Mouse (Mus musculus): ENCODE measurements around the gene Slc13a5. TPM values are rescaled to one million over a fixed set of nuclear protein-coding genes. Genes with fewer than 3 reads are reported as not detected.

Gene Slc13a5
- total RNA-seq, 4 experiments from 2014 or later: 6.2 to 9.8 (median 7.9) TPM

- no peak for DNase-seq (ENCODE audit: low spot score in 2 of 2)
These were observed 60.5 kb downstream of the Slc13a5 start, which contains the start of gene Gm43951 for GRCm38 (mm10) chr11:72206341-72207203. Gm43951 (minus strand) TSS chr11:72206840.

- no peak for DNase-seq (ENCODE audit: low spot score in 2 of 2)
These were observed 61.8 kb downstream of the Slc13a5 start for GRCm38 (mm10) chr11:72205256-72205655.

GRCm38 (mm10) chr11:72203440-72203839 lies 63.6 kb downstream of the Slc13a5 start:
- no peak for DNase-seq (ENCODE audit: low spot score in 2 of 2)

GRCm38 (mm10) chr11:72196506-72196905 lies 70.5 kb downstream of the Slc13a5 start:
- DNase-seq (ENCODE audit: low spot score in 2 of 2): no peak

GRCm38 (mm10) chr11:72194259-72194658 lies 72.8 kb downstream of the Slc13a5 start:
- DNase-seq (ENCODE audit: low spot score in 2 of 2): no peak

Other genes starting within 250 kb of the Slc13a5 start
- not detected for gene Aipl1, start 229.7 kb downstream of the Slc13a5 start, total RNA-seq (2022)
- under 1 TPM in 2 of 4 experiments, not detected in 2; 0.58 to 0.77 TPM for gene Pimreg, start 225.2 kb downstream of the Slc13a5 start, total RNA-seq (2022)
- 10 to 100 TPM; 30.5 to 46.8 (median 35.3) TPM for gene Pitpnm3, start 131.4 kb downstream of the Slc13a5 start, total RNA-seq (2022)
- gene Gm43951, start 60.4 kb downstream of the Slc13a5 start, total RNA-seq (2022): 10 to 100 TPM; 11.2 to 13.3 (median 12.2) TPM
- gene 4933427D14Rik, start 59.8 kb downstream of the Slc13a5 start, total RNA-seq (2022): 10 to 100 TPM; 24.7 to 35.6 (median 30.4) TPM
- 10 to 100 TPM; 26.9 to 33.8 (median 29.7) TPM for gene Txndc17, start 59.7 kb downstream of the Slc13a5 start, total RNA-seq (2022)
- gene Med31, start 51.6 kb downstream of the Slc13a5 start, total RNA-seq (2022): 10 to 100 TPM; 13.1 to 16.1 (median 13.7) TPM
- 10 to 100 TPM in 2 of 4 experiments, 1 to 10 TPM in 2; 7.5 to 16.5 (median 10.7) TPM for gene Xaf1, start 34.4 kb upstream of the Slc13a5 start, total RNA-seq (2022)
- gene Fbxo39, start 47.2 kb upstream of the Slc13a5 start, total RNA-seq (2022): not detected
- gene Tekt1, start 95.2 kb upstream of the Slc13a5 start, total RNA-seq (2022): 1 to 10 TPM; 1.7 to 3.8 (median 3.3) TPM
- 1 to 10 TPM; 1.3 to 3.9 (median 2.0) TPM for gene Smtnl2, start 144.5 kb upstream of the Slc13a5 start, total RNA-seq (2022)
- under 1 TPM in 1 of 4 experiments, not detected in 3; 0.23 TPM for gene Ggt6, start 168.3 kb upstream of the Slc13a5 start, total RNA-seq (2022)
- 10 to 100 TPM; 55.2 to 64.5 (median 57.8) TPM for gene Mybbp1a, start 174.1 kb upstream of the Slc13a5 start, total RNA-seq (2022)
- 100 to 1,000 TPM in 1 of 4 experiments, 10 to 100 TPM in 3; 84.0 to 104 (median 92.3) TPM for gene Spns2, start 222.7 kb upstream of the Slc13a5 start, total RNA-seq (2022)